Mouse (Mus musculus) embryonic fibroblast, embryonic 13.5 days (primary cell): ENCODE measurements around the gene Scmh1.

ENCODE experiments used
- CTCF ChIP-seq: IDR thresholded peaks from 2 replicates; pipeline ENCODE4 v1.5.1; 2011; ENCODE audit warnings: mild to moderate bottlenecking, control low read depth, low read length, moderate library complexity, borderline replicate concordance; ENCODE audit not compliant: insufficient read depth
- POLR2A ChIP-seq: IDR thresholded peaks from 2 replicates; pipeline ENCODE4 v1.6.1; 2011; ENCODE audit warnings: low read depth, mild to moderate bottlenecking, control low read depth, low read length, moderate library complexity

- TF ChIP-seq POLR2A (no peak), CTCF (no peak)
Measured at GRCm38 (mm10) chr4:120516491-120516890, 111.4 kb downstream of the Scmh1 start.
